ENCODE assay signal across 17 mouse cellular contexts in the genomic region with DNA sequence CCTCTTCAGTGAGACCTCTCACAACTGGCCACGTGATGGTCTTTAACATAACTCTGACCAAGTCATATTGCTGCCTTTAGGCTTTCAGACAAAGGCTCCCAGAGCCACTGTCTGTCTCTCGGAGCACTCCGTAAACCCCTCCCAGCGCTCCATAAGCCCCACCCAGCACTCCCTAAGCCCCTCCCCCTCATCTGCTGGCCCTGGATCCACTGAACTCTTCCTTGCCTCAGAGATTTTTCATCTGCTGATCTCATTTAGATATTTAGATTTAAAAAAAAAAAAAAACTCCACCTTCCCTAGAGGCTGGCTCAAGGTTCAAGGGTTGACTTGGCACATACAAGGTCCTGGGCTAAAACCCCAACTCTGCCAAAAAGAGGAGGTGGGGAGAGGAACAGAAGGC. TPM values are rescaled to one million over a fixed set of nuclear protein-coding genes. Genes with fewer than 3 reads are reported as not detected.
DNase-seq lines count a peak whose midpoint lies in the region; ATAC-seq and TF ChIP-seq lines count a peak whose summit lies in the region.
"Had no signal": no experiment of that assay in that cellular context is flagged by ENCODE, and none has a peak within 500 bp of the region (broad histone marks: within the 10 kb centered on the region; RNA-seq: fewer than 3 reads in every experiment).

No protein-coding gene starts in this region.

- 0 out of 2 replicates have a peak, but pooled peaks cover 5% of the 10 kb centered on the region for H3K4me1 ChIP-seq in intestine, embryonic 16.5 days (ENCODE audit: control insufficient read depth, insufficient read depth, low read length)
- H3K4me1 ChIP-seq in intestine, postnatal 0 days (replicated peaks; ENCODE audit: control insufficient read depth, insufficient read depth, low read length), result no peaks in the 10 kb centered on the region
- peaks cover 10% of the 10 kb centered on the region for H3K4me1 ChIP-seq in liver, embryonic 11.5 days (replicated peaks; ENCODE audit: control insufficient read depth, insufficient read depth, low read length)
- H3K4me1 ChIP-seq in forebrain, embryonic 15.5 days, result no peaks in the 10 kb centered on the region
- H3K4me1 ChIP-seq: forebrain, embryonic 12.5 days; hindbrain, embryonic 12.5 days; neural tube, embryonic 13.5 days had no signal

- ATAC-seq in intestine, embryonic 16.5 days, result 0 out of 2 replicates have a peak, but pooled peaks have one; percentile 38
- ATAC-seq in intestine, postnatal 0 days, result no peak
- ATAC-seq in liver, embryonic 11.5 days (replicated peaks; ENCODE audit: low FRiP score), result 0 out of 2 replicates have a peak, but pooled peaks have one; percentile 21
- ATAC-seq in forebrain, embryonic 15.5 days (replicated peaks), result no peak
- ATAC-seq: lung, postnatal 0 days had no signal

- no peak for TF ChIP-seq CTCF in intestine, postnatal 0 days (IDR thresholded peaks at IDR 0.05; ENCODE audit: low read depth)

- no peak overlapping the region for H3K4me3 ChIP-seq in intestine, embryonic 16.5 days (ENCODE audit: low read length)
- no peak overlapping the region for H3K4me3 ChIP-seq in intestine, postnatal 0 days (ENCODE audit: low read depth, low read length)
- H3K4me3 ChIP-seq in liver, embryonic 11.5 days (ENCODE audit: low read depth, low read length), result no peak overlapping the region
- H3K4me3 ChIP-seq in forebrain, embryonic 15.5 days, result no peak overlapping the region
- H3K4me3 ChIP-seq: forebrain, embryonic 12.5 days; hindbrain, embryonic 12.5 days; neural tube, embryonic 13.5 days had no signal

- no peaks in the 10 kb centered on the region for H3K9me3 ChIP-seq in intestine, embryonic 16.5 days (ENCODE audit: control insufficient read depth, low read length)
- H3K9me3 ChIP-seq in intestine, postnatal 0 days (ENCODE audit: control insufficient read depth), result no peaks in the 10 kb centered on the region
- no peaks in the 10 kb centered on the region for H3K9me3 ChIP-seq in liver, embryonic 11.5 days (ENCODE audit: control insufficient read depth, low read length)
- H3K9me3 ChIP-seq in forebrain, embryonic 15.5 days, result no peaks in the 10 kb centered on the region
- H3K9me3 ChIP-seq: forebrain, embryonic 12.5 days; G1E; hindbrain, embryonic 12.5 days; neural tube, embryonic 13.5 days had no signal

- H3K27ac ChIP-seq in intestine, embryonic 16.5 days (ENCODE audit: low read length), result no peak overlapping the region
- no peak overlapping the region for H3K27ac ChIP-seq in intestine, postnatal 0 days (ENCODE audit: low read depth, low read length)
- no peak overlapping the region for H3K27ac ChIP-seq in liver, embryonic 11.5 days (ENCODE audit: low read depth, low read length)
- no peak overlapping the region for H3K27ac ChIP-seq in forebrain, embryonic 15.5 days (replicated peaks)
- H3K27ac ChIP-seq: forebrain, embryonic 12.5 days; hindbrain, embryonic 12.5 days; neural tube, embryonic 13.5 days had no signal

- peak; percentile 14 for DNase-seq in NIH3T3 (ENCODE audit: low read depth)
- DNase-seq in kidney, adult 9 months, result peak; percentile 72
- no peak for DNase-seq in liver, embryonic 11.5 days (ENCODE audit: low spot score)
- DNase-seq in c-Kit-positive CD71-positive TER-119-positive erythroid progenitor cells, embryonic 14.5 days (ENCODE audit: low spot score), result no peak
- no peak for DNase-seq in heart, adult 18-20 months
- DNase-seq: cerebellum, postnatal 36 days; spleen, adult 18-20 months; thymus, postnatal 14 days had no signal

- H3K4me2 ChIP-seq in intestine, embryonic 16.5 days (ENCODE audit: low read depth, low read length), result no peak overlapping the region
- H3K4me2 ChIP-seq in intestine, postnatal 0 days (replicated peaks; ENCODE audit: low read depth), result no peak overlapping the region
- no peak overlapping the region for H3K4me2 ChIP-seq in liver, embryonic 11.5 days
- H3K4me2 ChIP-seq in forebrain, embryonic 15.5 days (replicated peaks), result no peak overlapping the region
- H3K4me2 ChIP-seq: forebrain, embryonic 12.5 days; hindbrain, embryonic 12.5 days; neural tube, embryonic 13.5 days had no signal

- no peak overlapping the region for H3K9ac ChIP-seq in intestine, embryonic 16.5 days (ENCODE audit: low read depth, low read length)
- H3K9ac ChIP-seq in intestine, postnatal 0 days (ENCODE audit: low read depth, low read length), result no peak overlapping the region
- H3K9ac ChIP-seq in liver, embryonic 11.5 days (ENCODE audit: low read depth, low read length), result no peak overlapping the region
- H3K9ac ChIP-seq in forebrain, embryonic 15.5 days (replicated peaks), result no peak overlapping the region
- H3K9ac ChIP-seq: forebrain, embryonic 12.5 days; hindbrain, embryonic 12.5 days; neural tube, embryonic 13.5 days had no signal

- no peaks in the 10 kb centered on the region for H3K36me3 ChIP-seq in intestine, embryonic 16.5 days (ENCODE audit: control insufficient read depth, insufficient read depth, low read length)
- no peaks in the 10 kb centered on the region for H3K36me3 ChIP-seq in intestine, postnatal 0 days (ENCODE audit: control insufficient read depth, insufficient read depth)
- no peaks in the 10 kb centered on the region for H3K36me3 ChIP-seq in liver, embryonic 11.5 days (ENCODE audit: control insufficient read depth, insufficient read depth, low read length)
- peaks cover 21% of the 10 kb centered on the region for H3K36me3 ChIP-seq in forebrain, embryonic 15.5 days
- H3K36me3 ChIP-seq: G1E had no signal

- 55% methylated on average over 4 of the region's 4 CpGs for WGBS in intestine, embryonic 16.5 days
- 45% methylated on average over 4 of the region's 4 CpGs for WGBS in intestine, postnatal 0 days
- WGBS in liver, embryonic 11.5 days, result 51% methylated on average over 4 of the region's 4 CpGs
- WGBS in forebrain, embryonic 15.5 days, result 47% methylated on average over 4 of the region's 4 CpGs

- H3K27me3 ChIP-seq in intestine, embryonic 16.5 days (replicated peaks; ENCODE audit: control insufficient read depth, insufficient read depth, low read length), result no peaks in the 10 kb centered on the region
- H3K27me3 ChIP-seq in intestine, postnatal 0 days (replicated peaks; ENCODE audit: control insufficient read depth, insufficient read depth, low read length), result no peaks in the 10 kb centered on the region
- no peaks in the 10 kb centered on the region for H3K27me3 ChIP-seq in liver, embryonic 11.5 days (replicated peaks; ENCODE audit: control insufficient read depth, insufficient read depth, low read length)
- H3K27me3 ChIP-seq in forebrain, embryonic 15.5 days, result no peaks in the 10 kb centered on the region
- H3K27me3 ChIP-seq: forebrain, embryonic 12.5 days; hindbrain, embryonic 12.5 days; neural tube, embryonic 13.5 days had no signal

RNA-seq across cellular contexts. Expression of a gene that starts 10.8 kb away (rescaled TPM):
- polyA plus RNA-seq in intestine, embryonic 16.5 days (2015; fragmentation: Nextera tagmentation; extraction: Ambion mirVana), result 3.5 and 4.1 TPM in 2 replicates
- 2.7 and 3.4 TPM in 2 replicates for polyA plus RNA-seq in intestine, postnatal 0 days (2015; fragmentation: Nextera tagmentation; extraction: Ambion mirVana)
- polyA plus RNA-seq in liver, embryonic 11.5 days (2014; fragmentation: Nextera tagmentation; extraction: Ambion mirVana), result 6.1 and 7.6 TPM in 2 replicates
- 54.7 and 62.1 TPM in 2 replicates for polyA plus RNA-seq in forebrain, embryonic 15.5 days (2015; fragmentation: Nextera tagmentation; extraction: Ambion mirVana)
- total RNA-seq in heart, adult 18-20 months (2021), result 1 to 10 TPM in 1 of 2 experiments, under 1 TPM in 1; 0.30 to 8.2 TPM

RNA-seq across cellular contexts. Expression of a gene that starts 38.9 kb away (rescaled TPM):
- polyA plus RNA-seq in intestine, embryonic 16.5 days (2015; fragmentation: Nextera tagmentation; extraction: Ambion mirVana), result 47.4 and 48.5 TPM in 2 replicates
- polyA plus RNA-seq in intestine, postnatal 0 days (2015; fragmentation: Nextera tagmentation; extraction: Ambion mirVana), result 30.1 and 33.6 TPM in 2 replicates
- polyA plus RNA-seq in liver, embryonic 11.5 days (2014; fragmentation: Nextera tagmentation; extraction: Ambion mirVana), result 39.6 and 41.2 TPM in 2 replicates
- 82.9 and 84.4 TPM in 2 replicates for polyA plus RNA-seq in forebrain, embryonic 15.5 days (2015; fragmentation: Nextera tagmentation; extraction: Ambion mirVana)
- 10 to 100 TPM; 24.0 to 26.5 TPM for total RNA-seq in heart, adult 18-20 months (2021)

RNA-seq across cellular contexts. Expression of a gene that starts 39.2 kb away (rescaled TPM):
- polyA plus RNA-seq in intestine, embryonic 16.5 days (2015; fragmentation: Nextera tagmentation; extraction: Ambion mirVana), result 3.0 and 3.5 TPM in 2 replicates
- 1.9 TPM in 2 replicates for polyA plus RNA-seq in intestine, postnatal 0 days (2015; fragmentation: Nextera tagmentation; extraction: Ambion mirVana)
- polyA plus RNA-seq in liver, embryonic 11.5 days (2014; fragmentation: Nextera tagmentation; extraction: Ambion mirVana), result 4.1 and 4.4 TPM in 2 replicates
- 0.06 and 0.08 TPM in 2 replicates for polyA plus RNA-seq in forebrain, embryonic 15.5 days (2015; fragmentation: Nextera tagmentation; extraction: Ambion mirVana)
- 1 to 10 TPM; 1.3 to 2.1 TPM for total RNA-seq in heart, adult 18-20 months (2021)
- total RNA-seq: midbrain, postnatal 0 days had no signal

RNA-seq across cellular contexts. Expression of a gene that starts 58.4 kb away (rescaled TPM):
- polyA plus RNA-seq in intestine, embryonic 16.5 days (2015; fragmentation: Nextera tagmentation; extraction: Ambion mirVana), result 5.1 TPM in 2 replicates
- polyA plus RNA-seq in intestine, postnatal 0 days (2015; fragmentation: Nextera tagmentation; extraction: Ambion mirVana), result 6.9 and 7.5 TPM in 2 replicates
- 2.8 and 2.9 TPM in 2 replicates for polyA plus RNA-seq in liver, embryonic 11.5 days (2014; fragmentation: Nextera tagmentation; extraction: Ambion mirVana)
- 0.14 and 0.43 TPM in 2 replicates for polyA plus RNA-seq in forebrain, embryonic 15.5 days (2015; fragmentation: Nextera tagmentation; extraction: Ambion mirVana)
- 10 to 100 TPM; 12.0 to 17.7 TPM for total RNA-seq in heart, adult 18-20 months (2021)
- polyA plus RNA-seq: G1E had no signal

Comparison
In these comparisons a context has a peak if more than half of its experiments do, and no peak if none do; other contexts are left out.
1. ATAC-seq: peak in intestine, embryonic 16.5 days (single experiment) and liver, embryonic 11.5 days (single experiment); none in intestine, postnatal 0 days (single experiment) and forebrain, embryonic 15.5 days (single experiment).
2. DNase-seq: peak in NIH3T3 (single experiment) and kidney, adult 9 months (single experiment); none in liver, embryonic 11.5 days (single experiment), c-Kit-positive CD71-positive TER-119-positive erythroid progenitor cells, embryonic 14.5 days (single experiment) and heart, adult 18-20 months (0 of 2).